Mouse (Mus musculus) cortical plate, adult 2 months (tissue): ENCODE measurements around the gene Coa5. TPM values are rescaled to one million over a fixed set of nuclear protein-coding genes. Genes with fewer than 3 reads are reported as not detected.

Experiments
- H3K27ac ChIP-seq: fragments of 200-500 bp; 2 replicates; pipeline ENCODE4 v1.5.1; 2012; ENCODE audit warnings: low read length, control low read depth, inconsistent platforms; ENCODE audit not compliant: insufficient read depth
- H3K4me1 ChIP-seq: fragments of 200-500 bp; 2 replicates; pipeline ENCODE4 v1.6.1; 2011; ENCODE audit warnings: low read length; ENCODE audit not compliant: control insufficient read depth, insufficient read depth
- H3K4me3 ChIP-seq: fragments of 200-500 bp; 2 replicates; pipeline ENCODE4 v1.5.1; 2011; ENCODE audit warnings: mild to moderate bottlenecking, low read length, control low read depth; ENCODE audit not compliant: insufficient read depth
- CTCF ChIP-seq: fragments of 200-500 bp; IDR thresholded peaks from 2 replicates; pipeline ENCODE4 v1.5.1; 2011; ENCODE audit warnings: mild to moderate bottlenecking, control low read depth, low read length; ENCODE audit not compliant: insufficient read depth; ENCODE audit errors: extremely low read depth
- POLR2A ChIP-seq: fragments of 200-500 bp; IDR thresholded peaks from 2 replicates; pipeline ENCODE4 v1.6.1; 2011; ENCODE audit warnings: mild to moderate bottlenecking, low read length, control low read depth; ENCODE audit not compliant: insufficient read depth; ENCODE audit errors: extremely low read depth
- polyA plus RNA-seq: library from polyadenylated mRNA; depleted of rRNA; stranded (reverse); fragments of >200 nt; gene quantifications from 2 replicates; pipeline ENCODE4 v1.2.3, GENCODE M21; 2012

Gene Coa5
- polyA plus RNA-seq, 1 experiment: 71.6 TPM

DNA sequence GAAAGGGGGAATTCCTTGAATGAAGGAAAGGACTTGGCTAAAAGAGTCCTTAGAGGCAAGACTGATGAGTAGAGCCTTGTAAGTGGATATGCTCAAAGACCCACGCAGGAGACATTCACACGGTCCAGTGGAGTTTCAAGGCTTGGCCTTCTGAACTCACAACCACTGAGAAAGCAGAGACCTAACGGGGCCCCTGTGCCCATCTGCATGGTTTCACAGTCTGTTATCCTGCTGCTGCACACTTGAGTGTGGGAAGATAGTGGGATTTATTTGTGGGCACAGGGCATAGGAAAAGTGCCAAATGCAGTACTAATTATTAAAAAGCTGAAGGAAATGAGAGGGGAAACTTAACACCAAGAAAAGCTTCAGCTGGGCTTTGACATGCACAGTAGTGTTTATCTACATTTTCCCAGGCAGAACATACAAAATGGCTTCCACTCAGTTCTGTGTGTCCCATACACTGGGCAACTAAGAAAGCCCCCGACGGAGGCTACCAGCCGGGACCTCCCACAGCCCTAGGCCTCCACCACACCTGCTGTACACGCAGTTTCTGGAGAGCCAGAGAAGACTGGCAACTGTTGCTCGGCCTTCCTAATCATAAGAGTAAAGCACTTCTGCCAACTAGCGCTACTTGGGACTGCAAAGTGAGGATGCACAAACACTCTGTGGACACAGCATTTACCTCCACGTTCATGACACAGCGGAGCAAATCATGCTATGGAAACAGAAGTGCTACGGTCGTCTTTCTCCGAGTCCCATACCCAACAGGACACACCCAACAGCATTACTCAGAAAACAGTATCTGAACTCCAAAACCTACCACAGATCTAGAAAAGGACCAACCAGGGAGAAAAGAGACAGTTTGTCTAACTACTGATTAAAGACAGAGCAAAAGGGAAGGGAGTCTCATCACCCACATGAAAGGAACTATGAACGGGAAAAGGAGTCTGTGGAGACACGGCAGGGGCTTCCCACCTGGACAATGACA, 13.2 kb upstream of the Coa5 start:
- Histone ChIP-seq H3K4me1 (no peaks in the 10 kb centered on the region), H3K4me3 (no peak overlapping the region), H3K27ac (no peak overlapping the region)
- TF ChIP-seq CTCF (no peak), POLR2A (no peak)

DNA sequence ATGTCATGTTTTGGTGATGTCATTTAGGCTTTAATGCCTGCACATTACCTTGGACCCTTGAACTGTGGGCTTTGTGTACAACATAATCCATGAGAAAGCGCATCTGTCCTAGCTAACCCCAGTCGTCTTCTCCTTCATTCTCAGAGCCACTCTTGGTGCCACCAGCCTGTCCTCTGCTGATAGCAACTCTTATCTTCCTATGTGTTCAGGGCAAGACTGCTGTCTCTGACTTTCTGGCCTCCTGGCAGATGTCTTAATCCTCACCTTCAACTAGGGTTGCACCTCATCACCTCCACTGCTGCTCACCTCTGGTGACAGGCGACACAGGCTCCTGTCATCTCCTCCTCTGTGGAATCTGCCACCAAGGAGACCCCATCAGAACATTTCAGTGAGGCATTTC, 6.5 kb upstream of the Coa5 start:
- Histone ChIP-seq H3K4me3 (no peak overlapping the region), H3K4me1 (no peaks in the 10 kb centered on the region), H3K27ac (no peak overlapping the region)
- TF ChIP-seq CTCF (no peak), POLR2A (no peak)

DNA sequence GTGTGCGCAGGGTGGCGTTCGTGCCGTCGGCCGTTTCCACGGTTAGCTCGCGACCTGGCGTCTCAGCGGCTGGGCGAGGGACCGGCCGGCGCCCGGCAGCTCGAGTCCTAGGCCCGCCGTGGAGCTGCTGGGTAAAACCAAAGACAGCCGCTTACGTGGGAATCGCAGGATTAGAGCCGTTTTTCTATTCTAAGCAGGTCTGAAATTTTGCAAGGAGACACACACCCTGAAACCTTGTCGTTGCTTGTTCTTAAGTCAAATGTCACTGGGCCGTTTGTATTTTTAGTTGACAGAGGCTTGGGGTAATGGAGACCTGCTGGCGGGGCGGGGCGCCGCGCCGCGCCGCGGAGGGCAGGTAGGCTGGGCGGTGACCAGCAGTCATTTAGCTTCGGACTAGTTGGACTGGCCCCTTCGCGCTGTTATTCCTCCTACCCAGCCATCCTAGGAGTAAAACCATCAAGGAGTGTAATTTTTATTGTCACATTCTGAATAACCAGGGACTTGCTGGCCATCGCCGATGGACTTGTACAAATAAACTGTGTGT, 466 bp upstream of the Coa5 start:
- Histone ChIP-seq H3K4me1 (peaks cover 5% of the 10 kb centered on the region), H3K27ac (no peak overlapping the region), H3K4me3 (peak overlapping the region; percentile 87)
- TF ChIP-seq POLR2A: no peak

DNA sequence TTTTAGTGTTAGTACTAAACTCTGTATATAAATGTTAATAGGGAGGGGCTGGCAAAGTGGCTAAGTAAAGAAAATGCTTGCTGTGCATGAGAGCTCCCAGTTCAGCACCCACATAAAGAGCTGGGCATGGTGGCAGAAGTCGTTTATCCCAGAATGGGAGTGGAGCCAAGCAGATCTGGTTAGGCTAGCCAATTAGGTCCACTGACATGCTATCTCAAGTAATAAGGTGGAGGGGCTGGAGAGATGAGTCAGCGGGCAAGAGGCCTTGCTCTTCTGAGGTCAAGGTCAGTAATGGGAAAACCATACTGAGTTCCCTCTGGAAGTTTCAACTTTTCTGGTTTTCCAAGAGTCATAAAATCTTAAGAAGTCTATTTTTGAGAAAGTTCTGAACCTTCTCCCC, 992 bp downstream of the Coa5 start:
- TF ChIP-seq CTCF: no peak
- TF ChIP-seq POLR2A: no peak
- Histone ChIP-seq H3K27ac (no peak overlapping the region), H3K4me3 (peak overlapping the region; percentile 87), H3K4me1 (peaks cover 5% of the 10 kb centered on the region)

DNA sequence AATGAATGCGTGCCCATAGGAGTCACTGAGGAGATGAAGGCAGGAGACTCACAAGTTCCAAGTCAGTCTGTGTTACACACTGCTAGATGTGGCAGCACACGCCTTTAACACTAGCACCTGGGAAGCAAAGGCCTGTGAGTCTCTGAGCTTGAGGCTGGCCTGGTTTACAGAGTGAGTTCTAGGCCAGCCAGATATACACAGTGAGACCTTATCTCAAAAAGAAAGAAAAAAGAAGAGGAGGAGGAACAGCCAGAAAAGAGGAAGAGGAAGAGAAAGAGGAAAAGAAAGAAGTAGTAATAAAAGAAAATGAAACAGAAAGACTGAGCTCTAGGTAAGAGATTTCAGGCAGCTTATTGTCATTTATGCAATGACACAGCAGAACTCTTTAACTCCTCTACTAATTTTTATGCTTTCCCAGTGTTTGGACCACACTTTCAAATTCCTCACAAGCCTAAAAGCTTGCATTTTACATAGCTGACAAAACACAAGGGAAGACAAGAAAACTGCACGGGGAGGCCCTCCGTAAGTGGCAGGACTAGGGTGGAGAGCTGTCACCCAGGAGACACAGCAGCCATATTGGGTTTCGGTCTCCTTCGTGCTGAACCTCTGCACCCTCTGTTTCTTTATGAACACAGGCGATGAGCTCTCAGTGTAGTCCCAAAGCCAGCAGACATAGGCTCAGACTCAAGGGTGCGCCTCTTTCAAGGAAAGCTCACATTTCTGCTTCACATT, 2.6 kb downstream of the Coa5 start:
- Histone ChIP-seq H3K27ac (no peak overlapping the region), H3K4me1 (peaks cover 5% of the 10 kb centered on the region), H3K4me3 (no peak overlapping the region)
- TF ChIP-seq POLR2A (no peak), CTCF (no peak)

DNA sequence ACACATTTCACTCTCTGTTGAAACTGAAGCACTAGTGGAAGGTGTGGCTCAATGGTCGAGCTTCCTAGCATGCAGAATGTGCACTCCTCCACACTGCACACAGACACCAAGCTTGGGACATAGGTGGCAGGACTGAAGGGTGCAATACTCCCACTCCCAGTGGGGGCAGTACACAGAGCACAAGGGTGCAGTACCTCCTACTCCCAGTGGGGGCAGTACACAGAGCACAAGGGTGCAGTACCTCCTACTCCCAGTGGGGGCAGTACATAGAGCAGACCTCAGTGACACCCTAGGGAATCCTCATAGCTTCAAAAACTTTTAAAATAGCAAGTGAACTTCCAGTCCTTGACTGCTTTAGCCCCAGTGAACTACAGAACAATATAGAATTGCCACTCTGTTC, 10.5 kb downstream of the Coa5 start:
- H3K27ac ChIP-seq: no peak overlapping the region
- H3K4me3 ChIP-seq: no peak overlapping the region
- TF ChIP-seq POLR2A (no peak), CTCF (peak; percentile 81)
- H3K4me1 ChIP-seq: no peaks in the 10 kb centered on the region

DNA sequence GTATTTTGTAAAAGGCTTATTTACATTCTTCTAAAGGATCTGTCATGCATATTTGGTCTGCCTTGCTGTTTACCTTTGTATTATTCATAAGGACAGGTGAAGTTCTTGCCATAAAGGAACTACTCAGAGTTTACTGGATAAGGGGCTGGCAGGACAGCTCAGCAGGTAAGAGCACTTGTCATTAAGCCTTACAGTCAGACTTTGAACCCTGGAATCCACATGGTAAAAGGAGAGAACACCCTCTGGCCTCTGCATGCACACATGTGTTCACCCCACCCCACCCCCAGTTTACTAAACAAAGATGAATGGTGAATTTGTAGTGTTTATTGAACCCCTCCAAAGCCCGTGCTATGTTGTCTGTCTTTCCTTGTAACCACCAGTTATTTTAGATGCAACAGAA, 14.5 kb downstream of the Coa5 start:
- Histone ChIP-seq H3K4me3 (no peak overlapping the region), H3K4me1 (no peaks in the 10 kb centered on the region), H3K27ac (no peak overlapping the region)
- no peak for TF ChIP-seq CTCF
- TF ChIP-seq POLR2A: no peak

DNA sequence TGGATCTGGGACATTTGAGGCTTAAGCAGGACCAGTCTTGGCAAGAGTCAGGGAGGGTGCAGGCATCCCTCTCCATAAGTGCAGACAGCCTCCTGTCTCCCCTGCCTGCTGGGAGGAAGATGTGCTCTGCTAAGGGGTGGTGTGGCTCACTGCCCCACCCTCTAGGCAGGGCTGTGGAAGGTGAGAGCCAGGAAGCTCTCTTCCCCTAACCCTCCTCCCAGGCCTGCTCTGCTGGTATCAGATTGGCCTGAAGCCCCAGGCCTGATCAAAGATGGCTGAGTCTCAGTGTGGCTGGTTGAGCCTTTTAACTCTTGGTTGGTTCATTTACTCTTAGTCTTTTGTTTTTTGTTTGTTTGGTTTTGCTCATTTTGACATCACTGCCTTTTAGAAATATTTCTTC, 20.3 kb downstream of the Coa5 start:
- H3K27ac ChIP-seq: no peak overlapping the region
- no peak overlapping the region for H3K4me3 ChIP-seq
- no peaks in the 10 kb centered on the region for H3K4me1 ChIP-seq
- no peak for TF ChIP-seq POLR2A
- no peak for TF ChIP-seq CTCF

DNA sequence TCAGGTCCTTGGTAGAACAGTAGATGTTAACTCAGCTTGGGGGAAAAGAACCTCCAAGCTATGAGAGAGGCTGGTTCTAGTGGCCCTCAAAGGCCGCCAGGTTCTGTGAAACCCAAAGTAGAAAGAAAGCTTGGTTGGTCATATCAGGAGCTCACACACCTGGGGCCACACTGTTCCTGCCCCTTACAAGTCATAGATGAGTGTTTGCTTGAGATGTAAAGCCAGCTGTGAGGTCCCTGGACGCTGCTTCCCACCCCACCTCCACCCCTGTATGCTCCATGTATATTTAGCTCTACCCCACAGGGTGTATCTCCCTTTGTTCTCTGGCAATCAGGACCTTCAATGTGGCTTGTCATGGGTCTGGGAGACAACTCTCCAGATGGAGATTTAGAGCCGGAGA, 21.2 kb downstream of the Coa5 start:
- Histone ChIP-seq H3K4me3 (no peak overlapping the region), H3K4me1 (no peaks in the 10 kb centered on the region), H3K27ac (no peak overlapping the region)
- TF ChIP-seq CTCF: no peak
- no peak for TF ChIP-seq POLR2A

DNA sequence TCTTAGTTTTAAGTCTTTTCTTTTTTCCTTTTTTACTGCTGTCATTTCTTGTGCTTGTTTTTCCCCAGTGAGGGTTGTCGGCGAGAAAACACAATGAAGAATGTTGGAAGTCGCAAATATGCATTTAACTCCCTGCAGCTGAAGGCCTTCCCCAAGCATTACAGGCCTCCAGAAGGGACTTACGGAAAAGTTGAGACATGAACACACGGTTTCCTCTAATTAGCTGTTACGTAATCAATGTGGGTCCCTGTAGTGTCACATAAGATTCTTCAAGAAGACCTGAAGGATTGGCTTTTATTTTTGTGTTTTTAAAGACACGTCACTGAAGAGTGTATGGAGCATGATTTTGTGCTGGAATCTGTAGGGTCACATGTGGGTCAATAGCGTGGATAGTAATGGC, 21.8 kb downstream of the Coa5 start:
- H3K4me1 ChIP-seq: no peaks in the 10 kb centered on the region
- H3K4me3 ChIP-seq: no peak overlapping the region
- no peak for TF ChIP-seq POLR2A
- no peak for TF ChIP-seq CTCF
- no peak overlapping the region for H3K27ac ChIP-seq
